Mouse (Mus musculus) adrenal gland, postnatal 14 days (tissue): ENCODE measurements around the gene Cdk18. TPM values are rescaled to one million over a fixed set of nuclear protein-coding genes. Genes with fewer than 3 reads are reported as not detected.

Source experiments
- DNase-seq: peaks from one replicate; pipeline ENCODE4 v3.0.0; 2021; ENCODE audit warnings: mixed read lengths
- total RNA-seq: library from RNA; stranded (reverse); gene quantifications from 2 replicates; pipeline ENCODE4 v1.2.3, GENCODE M21; 2021

The Cdk18 gene
- total RNA-seq, 1 experiment from 2014 or later, result 17.9 TPM

DNA sequence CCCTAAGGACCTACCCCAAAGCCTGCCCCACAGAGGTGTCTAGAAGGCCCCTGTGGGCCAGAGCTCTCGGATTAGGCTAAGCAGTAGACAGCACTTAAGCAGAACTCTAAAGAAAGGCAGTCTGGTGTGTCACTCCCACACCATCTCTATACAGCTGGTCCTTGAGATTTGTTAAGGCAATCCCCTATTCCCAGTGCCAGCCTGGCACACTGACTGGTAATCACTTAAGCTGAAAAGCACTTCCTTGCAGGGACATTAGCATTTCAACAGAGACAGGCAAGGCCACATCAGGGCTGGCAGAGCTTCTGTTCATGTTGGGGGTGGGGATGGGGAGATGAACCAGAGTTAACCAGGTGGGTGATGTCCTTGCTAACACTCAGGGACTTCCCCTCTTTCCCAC is 74.5 kb downstream of the Cdk18 start:
- peak; percentile 31 for DNase-seq

DNA sequence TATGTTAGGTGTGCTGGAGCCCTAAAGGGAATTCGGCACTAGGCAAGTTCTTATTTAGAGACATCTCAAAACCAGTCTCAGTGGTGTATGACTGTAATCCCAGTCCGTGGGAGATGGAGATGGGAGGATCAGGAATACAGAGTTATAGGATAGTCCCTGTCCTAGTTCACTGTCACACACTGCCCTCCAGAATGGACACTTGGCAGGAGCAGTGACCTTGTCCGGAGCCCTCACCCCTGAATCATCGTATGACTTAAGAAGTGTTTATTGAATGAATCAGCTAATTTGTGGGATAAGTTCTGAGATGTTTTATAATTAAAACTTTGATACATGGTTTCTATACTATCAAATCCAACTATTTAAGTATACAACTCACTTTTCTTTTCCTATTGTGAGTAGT is 76.4 kb downstream of the Cdk18 start:
- peak; percentile 44 for DNase-seq

Other genes starting within 250 kb of the Cdk18 start
- gene Nucks1, start 229.2 kb downstream of the Cdk18 start, total RNA-seq, result 124 and 135 TPM in 2 replicates
- 15.5 and 18.3 TPM in 2 replicates for gene Slc45a3, start 176.7 kb downstream of the Cdk18 start, total RNA-seq
- 116 and 135 TPM in 2 replicates for gene Elk4, start 132.1 kb downstream of the Cdk18 start, total RNA-seq
- gene Mfsd4a, start 71.6 kb downstream of the Cdk18 start, total RNA-seq, result 7.3 and 7.9 TPM in 2 replicates
- gene Lemd1, start 51.7 kb upstream of the Cdk18 start, total RNA-seq, result not detected in 2 replicates
- gene AC124108.1, start 51.8 kb upstream of the Cdk18 start, total RNA-seq, result 0.11 and 0.15 TPM in 2 replicates
- not detected in 2 replicates for gene Gm10188, start 90.1 kb upstream of the Cdk18 start, total RNA-seq
- gene Klhdc8a, start 158.9 kb upstream of the Cdk18 start, total RNA-seq, result 64.1 and 71.4 TPM in 2 replicates
- gene Nuak2, start 176.4 kb upstream of the Cdk18 start, total RNA-seq, result 3.7 and 5.6 TPM in 2 replicates